Mouse (Mus musculus) bone marrow macrophage, adult 2 months (primary cell): ENCODE results near the gene Gpr107.

Source experiments
- CTCF ChIP-seq: IDR thresholded peaks from 2 replicates; pipeline ENCODE4 v1.5.1; 2012; ENCODE audit warnings: low read depth, mild to moderate bottlenecking, low read length, moderate library complexity
- POLR2A ChIP-seq: IDR thresholded peaks from 2 replicates; pipeline ENCODE4 v1.6.1; 2012; ENCODE audit warnings: mild to moderate bottlenecking, low read depth, low read length, borderline replicate concordance

DNA sequence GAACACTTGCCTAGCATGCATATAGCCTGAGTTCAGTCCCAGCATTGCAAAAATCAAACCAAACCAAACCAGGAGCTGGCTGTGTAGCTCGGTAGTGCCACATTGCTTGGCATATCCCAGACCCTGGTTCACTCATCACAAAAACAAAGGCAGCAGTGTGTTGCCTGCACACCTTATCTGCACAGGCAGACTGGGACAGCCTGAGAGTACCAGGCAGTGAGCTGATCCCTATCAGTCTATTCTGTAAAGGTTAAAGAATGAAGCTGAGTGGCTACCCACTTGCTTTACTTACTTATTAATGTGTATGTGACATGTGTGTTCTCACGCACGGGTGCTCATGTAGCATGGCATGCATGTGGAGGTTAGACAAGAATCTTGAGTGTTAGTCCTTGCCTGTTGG, 4.7 kb downstream of the Gpr107 start:
- TF ChIP-seq CTCF (no peak), POLR2A (no peak)
